Mouse (Mus musculus): Measurements from ENCODE around the gene Cth.
"Not testable (repeated sequence)": the region's sequence is repeated elsewhere in the genome, so short reads cannot be mapped to it uniquely, and the experiment has no call there.

Cth gene

DNA sequence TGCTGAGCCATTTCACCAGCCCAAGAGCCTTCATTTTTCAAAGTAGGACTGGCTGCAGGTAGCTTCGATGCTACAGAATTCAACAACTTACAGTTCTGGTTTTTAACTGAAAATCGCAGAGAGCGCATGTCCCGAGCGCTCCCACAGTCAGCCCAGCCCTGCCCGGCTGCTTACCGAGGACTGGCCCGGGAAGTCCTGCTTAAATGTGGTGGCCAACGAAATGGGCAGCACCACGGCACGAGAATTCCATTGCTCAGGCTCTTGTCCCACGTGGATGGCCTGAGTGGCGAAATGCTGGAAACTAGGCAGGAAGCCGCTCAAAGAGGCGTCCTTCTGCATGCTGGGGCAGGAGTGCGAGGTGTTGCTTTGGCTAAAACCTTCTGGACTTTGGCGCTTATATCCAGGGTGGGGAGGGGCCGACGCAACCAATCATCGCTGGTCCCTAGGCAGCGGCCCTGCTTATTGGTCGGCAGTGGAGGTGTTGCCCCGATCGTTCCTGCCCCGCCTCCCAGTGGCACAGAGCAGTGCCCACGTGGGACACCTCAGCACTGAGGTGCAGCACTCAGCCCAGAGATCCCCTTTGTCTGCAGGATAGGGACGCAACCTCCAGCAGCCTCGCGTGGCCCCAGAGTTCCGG, at the start of gene Cth:
Cth (minus strand) TSS at position 386 of the 637 bp plus-strand sequence.
- DNase-seq (ENCODE audit: low spot score) = peak; percentile 94

DNA sequence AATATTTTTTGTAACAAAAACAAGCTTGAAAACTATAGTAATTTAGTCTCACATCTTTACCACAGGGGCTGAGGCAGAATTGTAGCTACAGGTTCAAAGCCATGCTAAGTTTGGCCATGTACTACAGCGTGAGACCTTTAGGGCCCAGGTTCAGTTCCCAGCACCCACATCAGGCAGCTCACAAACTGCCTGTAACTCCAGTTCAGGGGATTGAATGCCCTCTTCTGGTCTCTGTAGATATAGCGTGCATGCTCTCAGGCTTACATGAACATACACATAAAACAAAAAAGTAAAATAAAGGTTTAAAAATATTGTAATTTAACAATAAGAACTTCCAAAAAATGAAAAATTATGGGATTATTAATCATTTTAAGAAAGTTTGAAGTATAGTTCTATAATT, 48.4 kb upstream of the Cth start:
- no peak for DNase-seq (ENCODE audit: low spot score)

DNA sequence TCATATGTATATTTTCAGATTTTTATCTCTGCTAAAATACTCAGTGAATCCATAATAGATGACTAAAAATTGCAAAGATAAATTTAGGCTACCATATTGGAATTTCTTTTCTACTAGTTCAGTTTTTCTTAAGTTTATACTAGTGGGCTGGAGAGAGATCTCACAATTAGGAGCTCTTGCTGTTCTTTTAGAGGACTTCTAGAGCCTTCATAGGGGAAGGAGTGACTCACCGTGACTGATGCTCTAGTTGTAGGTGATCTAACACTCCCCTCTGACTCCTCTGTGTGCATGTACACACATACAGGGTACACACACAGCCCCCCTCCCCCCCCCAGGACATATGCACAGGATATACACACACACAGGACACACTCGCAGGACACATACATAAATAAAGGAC, 46.3 kb upstream of the Cth start:
- no peak for DNase-seq (ENCODE audit: low spot score)

DNA sequence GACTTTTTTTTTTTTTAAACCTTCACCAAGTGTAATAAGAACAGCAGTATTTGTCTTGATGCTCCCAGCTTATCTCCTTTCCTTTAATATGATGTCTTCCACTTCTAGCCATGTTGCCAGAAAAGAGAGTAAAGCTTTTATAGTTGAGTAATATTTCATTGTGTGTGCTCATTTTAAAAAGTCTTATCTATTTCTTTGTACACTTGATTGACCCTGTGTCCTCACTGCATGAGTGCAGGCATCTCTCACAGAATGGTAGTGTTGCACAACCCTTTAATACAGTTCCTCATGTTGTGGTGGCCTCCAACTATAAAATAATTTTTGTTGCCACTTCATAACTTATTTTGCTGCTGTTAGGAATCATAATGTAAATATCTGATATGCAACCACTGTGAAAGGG, 32.4 kb upstream of the Cth start:
- no peak for DNase-seq (ENCODE audit: low spot score)

DNA sequence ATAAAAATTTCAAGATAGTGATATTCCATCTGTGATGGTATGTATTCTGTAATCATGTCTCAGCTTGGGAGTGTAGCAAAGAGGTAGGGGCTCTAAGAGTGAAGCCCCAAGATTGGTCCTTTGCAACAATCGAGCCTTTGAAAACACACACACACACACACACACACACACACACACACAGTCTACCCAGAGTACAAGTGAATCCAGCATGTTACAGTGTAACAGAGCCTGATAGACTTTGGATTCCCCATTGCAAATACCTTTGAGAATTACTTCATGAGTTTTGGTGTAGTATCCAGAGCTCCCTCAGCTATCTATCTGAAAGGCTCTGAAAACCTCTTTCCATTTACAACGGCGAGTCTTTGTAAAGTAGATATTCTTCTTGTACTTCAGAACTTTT, 31.3 kb upstream of the Cth start:
- no peak for DNase-seq (ENCODE audit: low spot score)

DNA sequence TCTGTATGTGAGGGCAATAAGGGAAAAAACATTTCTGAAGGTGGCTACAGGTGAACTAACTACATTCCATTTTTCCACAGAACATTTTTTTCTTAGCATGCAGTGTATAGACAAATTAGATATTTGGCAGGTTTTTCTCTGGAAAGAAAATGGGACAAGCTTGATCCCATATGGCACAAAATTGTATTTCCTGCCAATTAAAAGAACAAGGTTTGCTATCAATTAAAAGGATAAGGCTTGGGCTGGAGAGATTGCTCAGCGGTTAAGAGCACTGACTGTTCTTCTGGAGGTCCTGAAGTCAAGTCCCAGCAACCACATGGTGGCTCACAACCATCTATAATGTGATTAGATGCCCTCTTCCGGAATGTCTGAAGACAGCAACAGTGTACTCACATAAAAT, 30.6 kb upstream of the Cth start:
- no peak for DNase-seq (ENCODE audit: low spot score)

DNA sequence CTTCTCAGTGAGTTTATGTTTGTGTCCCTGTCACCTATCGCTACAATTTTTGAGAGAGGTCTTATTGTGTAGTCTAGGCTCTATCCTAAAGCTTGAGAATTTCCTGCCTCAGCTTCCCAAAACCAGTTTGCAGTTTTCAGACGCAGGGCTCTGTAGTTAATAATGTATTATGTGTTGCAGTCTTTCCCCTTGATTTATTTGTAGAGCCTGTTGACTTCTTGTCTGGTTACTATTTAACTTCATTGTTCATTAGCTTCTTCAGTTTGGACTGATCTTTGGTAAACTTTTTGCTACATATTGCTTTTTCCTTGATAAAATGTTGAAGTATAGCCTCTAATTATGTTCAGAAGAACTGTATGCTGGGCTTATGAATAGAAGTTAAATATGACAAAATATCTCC, 27.8 kb upstream of the Cth start:
- DNase-seq (ENCODE audit: low spot score) = no peak

DNA sequence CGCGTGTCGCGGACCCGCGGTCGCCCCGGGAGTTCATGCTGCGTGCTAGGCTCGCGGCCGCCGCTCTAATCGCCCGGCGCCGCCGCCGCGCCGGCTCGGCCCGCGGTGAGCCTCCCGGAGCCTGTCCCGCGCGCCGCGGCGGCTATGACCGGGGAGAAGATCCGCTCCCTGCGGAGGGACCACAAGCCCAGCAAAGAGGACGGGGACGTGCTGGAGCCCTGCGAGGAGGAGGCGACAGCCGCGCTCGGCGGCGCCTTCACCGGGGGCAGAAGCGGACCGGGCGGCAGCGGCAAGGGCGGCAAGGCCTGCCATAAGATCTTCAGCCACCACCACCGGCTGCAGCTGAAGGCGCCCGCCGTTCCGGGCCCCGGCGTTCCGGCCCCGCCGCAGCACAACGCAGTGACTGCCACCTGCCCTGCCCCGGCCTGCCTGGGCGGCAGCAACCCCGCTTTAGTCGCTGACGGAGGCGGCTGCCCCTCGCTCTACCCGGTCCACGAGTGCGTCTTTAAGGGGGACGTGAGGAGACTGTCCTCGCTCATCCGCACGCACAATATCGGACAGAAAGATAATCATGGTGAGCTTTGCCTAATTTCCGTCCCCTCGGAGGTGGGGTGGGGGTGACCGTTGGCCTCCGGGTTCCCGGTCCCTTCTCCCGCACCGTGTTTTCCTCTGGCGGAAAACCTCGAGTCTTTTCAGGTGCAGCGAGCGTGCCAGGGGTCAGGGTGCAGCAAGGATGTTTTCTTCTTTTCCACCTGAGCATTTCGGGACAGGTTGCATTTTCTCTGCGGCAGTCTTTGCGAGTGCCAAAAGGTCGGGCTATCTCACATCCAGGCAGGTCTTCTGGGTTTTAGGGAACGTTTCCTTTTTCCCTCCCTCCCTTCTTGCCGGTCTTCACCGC, 22.8 kb upstream of the Cth start:
- peak; percentile 48 for DNase-seq (ENCODE audit: low spot score)

DNA sequence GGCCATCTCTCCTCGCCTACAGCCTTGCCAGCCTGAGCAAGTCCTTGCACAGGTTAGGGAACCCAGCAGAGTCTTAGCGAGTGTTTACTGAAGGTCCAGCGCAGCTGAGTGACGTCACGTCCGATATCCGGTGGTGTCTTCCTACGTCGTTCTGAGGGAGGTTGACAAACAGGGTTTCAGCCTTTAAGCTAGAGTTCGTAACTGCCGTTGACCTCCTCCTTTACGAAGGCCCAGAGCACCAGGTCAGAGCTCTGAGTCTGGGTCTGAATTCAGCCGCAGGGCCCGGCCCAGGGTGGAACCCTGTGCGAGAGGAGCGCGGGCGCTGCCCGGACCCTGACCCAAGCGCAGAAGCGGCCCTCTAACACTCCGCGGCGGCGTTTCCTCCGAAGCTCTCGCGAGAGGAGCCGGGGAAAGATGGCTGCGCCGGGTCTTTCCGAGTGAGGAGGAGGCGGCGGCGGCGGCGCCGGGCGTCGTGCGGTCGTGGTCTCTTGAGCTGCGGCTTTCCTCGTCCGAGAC, 22.0 kb upstream of the Cth start, which contains the start of gene Ankrd13c:
Ankrd13c (plus strand) TSS at position 397 of the 516 bp plus-strand sequence.
- peak; percentile 92 for DNase-seq (ENCODE audit: low spot score)

DNA sequence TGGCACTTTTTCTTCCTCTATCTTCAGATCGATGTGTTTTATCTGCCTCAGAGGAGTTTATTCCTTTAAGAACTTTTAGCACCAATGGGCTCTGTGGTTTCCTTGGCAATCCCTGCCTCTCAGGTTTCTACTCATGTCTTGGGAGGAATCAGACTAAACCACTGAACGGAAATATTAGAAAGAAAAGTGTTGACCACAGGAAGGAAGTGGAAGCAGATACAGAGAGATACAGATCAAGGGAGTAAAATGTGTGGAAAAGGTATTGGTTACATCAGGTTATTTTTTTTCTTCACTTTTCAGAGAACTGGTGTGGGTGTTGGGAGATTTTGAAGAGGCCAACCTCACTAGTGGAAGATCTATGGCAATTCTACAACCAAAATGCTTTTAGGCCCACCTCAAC, 13.7 kb upstream of the Cth start:
- DNase-seq (ENCODE audit: low spot score) = no peak

DNA sequence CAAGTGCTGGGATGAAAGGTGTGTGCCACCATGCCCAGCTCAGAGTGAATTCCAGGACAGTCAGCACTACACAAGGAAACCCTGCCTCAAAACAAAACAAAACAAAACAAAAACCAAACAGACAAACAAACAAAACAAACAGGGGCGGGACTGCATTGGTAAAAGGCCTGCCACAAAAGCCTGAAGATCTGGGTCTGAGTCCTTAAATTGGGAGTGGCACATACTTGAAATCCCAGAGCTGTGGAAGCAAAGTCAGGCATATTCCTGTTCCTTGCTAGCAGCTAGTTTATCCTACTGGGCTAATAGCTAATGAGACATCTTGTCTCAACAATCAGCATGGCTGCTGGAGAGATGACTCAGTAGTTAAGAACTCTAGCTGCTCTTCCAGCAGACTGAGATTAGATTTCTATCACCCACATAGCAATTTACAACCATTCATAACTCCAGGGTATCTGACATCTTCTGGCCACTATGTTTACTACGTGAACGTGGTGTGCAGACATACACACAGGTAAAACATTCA, 9.5 kb upstream of the Cth start:
- DNase-seq (ENCODE audit: low spot score) = no peak

DNA sequence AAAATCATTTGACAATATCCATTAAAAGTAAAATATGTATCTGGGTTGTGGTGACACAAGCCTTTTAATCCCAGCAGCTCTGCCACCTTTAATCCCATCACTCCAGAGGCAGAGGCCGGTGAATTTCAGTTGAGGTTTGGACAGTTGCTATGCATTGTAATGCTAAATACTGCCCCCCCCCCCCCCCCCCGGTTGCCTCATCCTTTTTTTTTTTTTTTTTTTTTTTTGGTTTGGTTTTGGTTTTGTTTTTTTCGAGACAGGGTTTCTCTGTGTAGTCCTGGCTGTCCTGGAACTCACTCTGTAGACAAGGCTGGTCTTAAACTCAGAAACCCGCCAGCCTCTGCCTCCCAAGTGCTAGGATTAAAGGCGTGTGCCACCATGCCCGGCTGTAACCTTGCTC, 8.3 kb upstream of the Cth start:
- DNase-seq (ENCODE audit: low spot score) = not testable (repeated sequence)

DNA sequence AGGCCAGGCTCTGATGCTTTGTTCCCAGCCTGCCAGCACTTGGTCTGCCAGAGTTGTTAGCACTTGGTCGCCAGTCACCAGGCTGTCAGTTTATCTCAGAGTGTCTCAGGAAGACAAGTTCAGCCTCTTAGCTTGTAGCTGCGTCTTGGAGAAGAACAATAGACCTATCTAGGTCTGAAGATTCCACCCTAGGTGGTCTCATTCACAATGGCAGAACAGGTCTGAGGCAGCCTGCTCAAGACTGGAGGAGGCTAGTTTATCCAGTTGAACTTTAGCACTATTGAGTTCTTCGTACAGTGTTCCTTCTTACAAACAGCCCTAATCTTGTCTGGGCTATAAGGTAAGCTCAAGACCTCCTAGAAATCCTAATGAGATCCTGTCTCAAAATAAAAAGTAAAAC, 7.2 kb upstream of the Cth start:
- DNase-seq (ENCODE audit: low spot score) = no peak

DNA sequence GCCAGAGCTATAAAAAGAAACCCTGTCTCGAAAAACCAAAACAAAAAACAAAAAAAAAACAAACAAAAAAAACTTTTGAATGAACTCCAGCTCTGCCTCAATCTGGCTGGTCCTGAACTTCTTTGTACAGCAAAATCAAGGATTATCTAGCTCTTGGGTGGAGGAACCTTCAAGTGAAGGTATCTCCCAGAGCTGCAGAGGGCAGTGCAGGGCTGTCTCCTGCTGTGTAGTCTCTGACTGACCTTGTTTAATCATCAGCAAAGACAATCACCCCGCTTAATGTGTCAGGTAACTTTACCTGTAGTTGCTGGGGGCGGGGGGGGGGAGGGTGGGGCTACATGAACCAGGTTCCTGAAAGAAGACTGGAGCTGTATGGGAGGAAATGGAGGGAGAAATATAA, 6.7 kb upstream of the Cth start:
- DNase-seq (ENCODE audit: low spot score) = no peak

DNA sequence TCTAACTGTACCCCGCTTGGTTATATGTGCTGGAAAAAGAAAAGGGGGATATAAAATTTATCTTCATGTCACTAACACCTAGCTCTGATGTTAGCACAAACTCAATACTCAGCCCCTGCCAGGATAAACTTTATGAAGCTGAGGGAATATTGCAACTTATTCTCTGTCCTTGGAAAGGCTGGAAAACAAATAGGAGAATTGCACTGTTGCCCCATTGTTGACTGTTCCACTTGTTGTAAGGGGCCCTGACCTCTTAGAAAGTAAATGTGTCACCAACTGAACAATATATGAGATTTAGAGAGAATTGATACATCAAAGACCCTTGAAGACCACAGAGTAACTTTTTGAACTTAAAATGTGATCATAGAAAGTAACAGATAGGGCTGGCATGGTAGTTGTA, 4.5 kb upstream of the Cth start:
- DNase-seq (ENCODE audit: low spot score) = no peak

DNA sequence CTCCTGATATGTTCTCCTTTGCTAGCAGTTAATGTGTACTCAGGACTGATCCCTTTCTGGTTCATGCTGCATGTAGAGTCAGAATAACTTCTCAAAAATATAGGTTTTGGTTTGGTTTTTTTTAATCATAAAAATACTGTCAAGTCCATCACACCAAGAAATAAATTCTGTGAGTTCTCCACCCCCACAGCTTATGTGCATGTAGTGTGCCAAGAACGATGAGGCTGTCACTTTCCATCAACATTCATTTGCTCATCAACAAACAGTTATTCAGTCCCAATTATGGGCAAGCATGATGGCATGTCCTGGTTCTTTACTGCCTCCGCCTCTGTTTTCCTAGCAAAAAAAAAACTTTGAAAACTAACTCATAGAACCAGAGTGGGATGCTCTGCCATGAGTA, 3.9 kb upstream of the Cth start:
- peak; percentile 68 for DNase-seq (ENCODE audit: low spot score)

DNA sequence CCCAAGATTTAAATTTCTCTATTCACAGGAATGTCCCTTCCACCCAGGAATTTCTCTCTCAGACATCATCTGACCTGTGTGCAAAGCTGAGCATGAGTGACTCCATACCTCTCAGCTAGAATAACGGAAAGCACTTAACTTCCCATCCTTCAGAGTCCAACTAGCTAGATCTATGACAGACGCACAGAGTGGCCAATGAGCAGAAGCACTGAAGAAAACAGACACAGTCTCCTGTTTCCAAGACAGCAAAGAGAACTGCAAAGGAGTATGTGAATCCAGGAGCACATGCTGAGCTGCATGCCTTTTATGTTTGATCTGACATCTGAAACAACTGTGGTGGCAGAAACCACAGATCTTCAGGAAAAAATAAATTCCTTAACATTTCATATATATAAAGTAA, 1.9 kb upstream of the Cth start:
- no peak for DNase-seq (ENCODE audit: low spot score)

DNA sequence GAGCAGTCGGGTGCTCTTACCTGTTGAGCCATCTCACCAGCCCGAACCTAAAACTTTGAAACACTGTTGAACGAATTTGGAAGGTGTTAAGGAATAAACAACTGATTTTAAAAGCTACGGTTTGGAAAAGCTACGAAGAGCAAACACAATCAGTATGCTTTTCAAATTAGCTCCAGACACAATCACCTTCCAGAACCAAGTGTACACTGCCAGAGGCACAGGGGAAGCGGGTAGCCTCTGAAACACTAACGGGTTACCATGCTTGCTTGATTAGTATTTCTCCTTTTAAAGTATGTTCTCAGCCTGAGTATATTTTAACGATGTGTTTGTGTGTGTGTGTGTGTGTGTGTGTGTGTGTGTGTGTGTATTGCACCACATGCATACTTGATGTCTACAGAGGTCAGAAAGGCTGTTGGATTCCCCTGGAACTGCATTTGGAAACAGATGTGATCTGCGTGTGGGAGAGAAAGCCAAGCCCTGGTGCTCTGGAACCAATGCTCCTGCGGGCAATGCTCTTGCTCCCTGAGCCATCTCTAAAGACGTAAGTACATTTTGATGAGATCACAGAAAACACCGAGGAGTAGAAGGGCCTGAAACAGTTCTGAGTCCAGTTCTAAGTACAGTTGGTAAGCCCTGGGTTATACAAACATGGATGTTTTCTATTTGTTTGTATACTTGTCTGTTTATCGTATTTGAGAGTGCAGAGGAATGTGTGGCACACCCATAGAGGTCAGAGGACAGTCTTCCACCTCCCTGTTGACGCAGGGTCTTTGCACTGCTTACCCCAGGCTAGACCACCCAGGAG, 1.0 kb upstream of the Cth start:
- DNase-seq (ENCODE audit: low spot score) = peak; percentile 31

DNA sequence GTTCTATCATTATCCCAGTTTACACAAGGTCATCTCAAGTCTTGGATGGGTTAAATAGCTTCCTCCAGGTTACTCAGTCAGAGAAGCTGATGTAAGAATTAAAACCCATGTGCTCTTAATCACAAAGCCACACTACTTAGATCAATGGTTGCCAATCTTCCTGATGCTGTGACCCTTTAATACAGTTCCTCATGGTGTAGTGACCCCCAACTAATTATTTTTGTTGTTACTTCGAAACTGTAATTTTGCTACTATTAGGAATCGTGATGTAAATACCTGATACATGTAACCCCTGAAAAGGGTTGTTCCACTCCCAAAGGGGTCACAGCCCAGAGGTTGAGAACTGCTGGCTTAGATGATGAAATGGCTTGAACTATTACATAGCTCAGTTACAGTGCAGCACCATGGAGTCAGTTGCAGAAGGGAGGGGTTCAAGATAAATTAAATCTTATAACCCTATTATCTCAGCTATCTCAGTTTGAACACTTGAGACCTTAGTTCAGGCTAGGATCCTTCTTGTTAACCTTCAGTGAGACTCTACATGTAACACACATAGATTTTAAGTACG, 1.5 kb downstream of the Cth start:
- DNase-seq (ENCODE audit: low spot score) = no peak

DNA sequence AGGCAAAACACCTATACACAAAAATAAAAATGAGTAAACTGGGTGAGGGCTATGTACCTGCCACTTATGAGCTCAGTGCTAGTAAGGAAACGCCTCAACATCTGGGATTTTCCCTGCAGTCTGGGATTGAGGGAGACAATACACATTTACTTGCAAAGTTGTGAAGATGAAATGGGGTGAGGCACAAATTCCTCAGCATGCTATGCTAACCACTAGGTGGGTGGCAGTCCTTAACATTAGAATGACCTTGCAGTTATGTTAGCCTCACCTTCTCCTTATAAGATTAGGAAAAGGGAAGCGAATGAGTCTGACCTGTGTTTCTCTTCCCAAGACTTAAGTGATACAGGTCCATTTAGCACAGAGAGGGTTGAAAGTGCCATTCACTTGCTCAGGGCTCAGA, 3.5 kb downstream of the Cth start:
- no peak for DNase-seq (ENCODE audit: low spot score)

DNA sequence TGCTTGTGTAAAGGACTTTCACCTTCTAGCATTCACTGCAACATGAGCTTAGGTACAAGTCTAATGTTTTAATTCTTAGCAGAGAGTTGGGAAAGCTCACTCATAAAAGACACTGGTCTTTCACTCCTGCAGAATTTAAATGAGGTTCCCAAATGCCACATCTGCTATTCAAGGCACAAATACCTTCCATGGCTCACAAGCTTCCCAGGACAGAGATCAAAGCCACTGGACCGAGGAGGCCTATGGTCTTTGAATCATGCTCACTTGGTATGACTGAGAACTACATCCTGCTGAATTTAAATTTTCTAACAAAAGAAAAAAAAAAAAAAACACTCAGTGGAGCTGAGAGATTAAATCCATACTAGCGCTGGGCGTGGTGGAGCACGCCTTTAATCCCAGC, 8.5 kb downstream of the Cth start:
- DNase-seq (ENCODE audit: low spot score) = no peak

DNA sequence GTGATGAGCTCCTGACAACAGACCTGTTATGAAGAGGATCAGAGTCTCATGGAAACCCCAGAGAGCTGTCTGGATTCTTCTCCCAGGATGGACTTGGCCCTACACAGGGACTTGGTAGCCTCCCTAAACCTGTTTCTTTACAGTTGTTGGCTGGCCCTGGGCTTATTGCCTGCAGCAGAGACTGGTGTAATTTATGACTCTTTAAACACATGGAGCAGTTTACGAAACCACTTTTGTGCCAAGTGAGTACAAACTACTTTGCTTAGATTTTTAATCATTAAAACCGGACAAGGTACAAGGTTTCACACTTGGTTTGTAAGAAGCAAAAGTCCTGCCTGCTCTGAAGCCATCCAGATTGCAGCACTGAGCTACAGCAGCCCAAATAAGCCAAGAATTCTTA, 12.7 kb downstream of the Cth start:
- no peak for DNase-seq (ENCODE audit: low spot score)
